Mouse (Mus musculus): ENCODE measurements around the gene Disp2. TPM values are rescaled to one million over a fixed set of nuclear protein-coding genes. Genes with fewer than 3 reads are reported as not detected.

The Disp2 gene
- polyA plus RNA-seq, 1 experiment from 2014 or later, result 17.8 TPM

GRCm38 (mm10) chr2:118792259-118792613, 12.7 kb downstream of the Disp2 start:
- Histone ChIP-seq H3K36me3 (peaks cover 8% of the 10 kb centered on the region; the same call in 1 of the 2 replicates), H3K27me3 (peaks cover 48% of the 10 kb centered on the region), H3K27ac (replicated peaks) (no peak overlapping the region), H3K4me3 (no peak overlapping the region), H3K4me2 (replicated peaks) (no peak overlapping the region), H3K9ac (replicated peaks) (no peak overlapping the region), H3K4me1 (peaks cover 8% of the 10 kb centered on the region), H3K9me3 (no peaks in the 10 kb centered on the region)
- WGBS, result 79% methylated on average over 4 of the region's 4 CpGs
- ATAC-seq (ENCODE audit: low FRiP score, low read depth), result no peak

- Histone ChIP-seq H3K9ac (replicated peaks) (no peak overlapping the region), H3K36me3 (peaks cover 8% of the 10 kb centered on the region; the same call in 1 of the 2 replicates), H3K9me3 (no peaks in the 10 kb centered on the region), H3K4me2 (replicated peaks) (no peak overlapping the region), H3K4me1 (peaks cover 8% of the 10 kb centered on the region), H3K4me3 (no peak overlapping the region), H3K27ac (replicated peaks) (no peak overlapping the region), H3K27me3 (peaks cover 36% of the 10 kb centered on the region)
- ATAC-seq (ENCODE audit: low FRiP score, low read depth), result no peak
- WGBS, result 82% methylated on average over 4 of the region's 4 CpGs
Observed at GRCm38 (mm10) chr2:118793636-118794035, 14.1 kb downstream of the Disp2 start.

GRCm38 (mm10) chr2:118802542-118803118, 23.1 kb downstream of the Disp2 start:
- Histone ChIP-seq H3K27ac (replicated peaks) (no peak overlapping the region), H3K36me3 (no peaks in the 10 kb centered on the region), H3K4me2 (replicated peaks) (no peak overlapping the region), H3K4me3 (no peak overlapping the region), H3K9ac (replicated peaks) (no peak overlapping the region), H3K4me1 (no peaks in the 10 kb centered on the region), H3K9me3 (no peaks in the 10 kb centered on the region), H3K27me3 (no peaks in the 10 kb centered on the region; the same call in 1 of the 2 replicates)
- no peak for ATAC-seq (ENCODE audit: low FRiP score, low read depth)
- 81% methylated on average over 4 of the region's 4 CpGs for WGBS

- Histone ChIP-seq H3K4me3 (no peak overlapping the region), H3K27ac (replicated peaks) (no peak overlapping the region), H3K27me3 (no peaks in the 10 kb centered on the region; the same call in 1 of the 2 replicates), H3K4me2 (replicated peaks) (no peak overlapping the region), H3K9me3 (no peaks in the 10 kb centered on the region), H3K9ac (replicated peaks) (no peak overlapping the region), H3K36me3 (no peaks in the 10 kb centered on the region), H3K4me1 (no peaks in the 10 kb centered on the region)
- no peak for ATAC-seq (ENCODE audit: low FRiP score, low read depth)
- WGBS, result 62% methylated on average over 2 of the region's 2 CpGs
Observed at GRCm38 (mm10) chr2:118804474-118804873, 25.0 kb downstream of the Disp2 start.

- ATAC-seq (ENCODE audit: low FRiP score, low read depth), result no peak
- Histone ChIP-seq H3K36me3 (no peaks in the 10 kb centered on the region), H3K4me1 (no peaks in the 10 kb centered on the region), H3K27me3 (no peaks in the 10 kb centered on the region; the same call in 1 of the 2 replicates), H3K9me3 (no peaks in the 10 kb centered on the region), H3K4me3 (no peak overlapping the region), H3K27ac (replicated peaks) (no peak overlapping the region), H3K4me2 (replicated peaks) (no peak overlapping the region), H3K9ac (replicated peaks) (no peak overlapping the region)
- 80% methylated on average over 3 of the region's 3 CpGs for WGBS
Observed at GRCm38 (mm10) chr2:118805137-118805536, 25.6 kb downstream of the Disp2 start.

- no peaks in the 10 kb centered on the region for H3K36me3 ChIP-seq
- H3K4me3 ChIP-seq, result no peak overlapping the region
- H3K4me2 ChIP-seq (replicated peaks), result no peak overlapping the region
- no peak overlapping the region for H3K27ac ChIP-seq (replicated peaks)
- no peaks in the 10 kb centered on the region; the same call in 1 of the 2 replicates for H3K27me3 ChIP-seq
- 54% methylated on average over 3 of the region's 3 CpGs for WGBS
- no peak for ATAC-seq (ENCODE audit: low FRiP score, low read depth)
- H3K9ac ChIP-seq (replicated peaks), result no peak overlapping the region
- no peaks in the 10 kb centered on the region for H3K9me3 ChIP-seq
- no peaks in the 10 kb centered on the region for H3K4me1 ChIP-seq
Observed at GRCm38 (mm10) chr2:118805756-118806155, 26.2 kb downstream of the Disp2 start.

- H3K9me3 ChIP-seq, result no peaks in the 10 kb centered on the region
- no peak overlapping the region for H3K4me2 ChIP-seq (replicated peaks)
- no peaks in the 10 kb centered on the region for H3K36me3 ChIP-seq
- ATAC-seq (ENCODE audit: low FRiP score, low read depth), result no peak
- H3K27me3 ChIP-seq, result no peaks in the 10 kb centered on the region; the same call in 1 of the 2 replicates
- no peak overlapping the region for H3K9ac ChIP-seq (replicated peaks)
- 69% methylated on average over 4 of the region's 4 CpGs for WGBS
- H3K4me3 ChIP-seq, result no peak overlapping the region
- H3K27ac ChIP-seq (replicated peaks), result no peak overlapping the region
- no peaks in the 10 kb centered on the region for H3K4me1 ChIP-seq
Observed at GRCm38 (mm10) chr2:118806860-118807259, 27.3 kb downstream of the Disp2 start.

GRCm38 (mm10) chr2:118810861-118811260, 31.3 kb downstream of the Disp2 start:
- Histone ChIP-seq H3K4me2 (replicated peaks) (no peak overlapping the region), H3K9ac (replicated peaks) (no peak overlapping the region), H3K9me3 (no peaks in the 10 kb centered on the region), H3K4me1 (peaks cover 20% of the 10 kb centered on the region), H3K27me3 (no peaks in the 10 kb centered on the region; the same call in 1 of the 2 replicates), H3K36me3 (no peaks in the 10 kb centered on the region), H3K27ac (replicated peaks) (no peak overlapping the region), H3K4me3 (no peak overlapping the region)
- no peak for ATAC-seq (ENCODE audit: low FRiP score, low read depth)
- WGBS, result 30% methylated on average over 2 of the region's 2 CpGs

- H3K4me2 ChIP-seq (replicated peaks), result no peak overlapping the region
- no peak overlapping the region for H3K4me3 ChIP-seq
- H3K9ac ChIP-seq (replicated peaks), result no peak overlapping the region
- H3K27ac ChIP-seq (replicated peaks), result no peak overlapping the region
- peaks cover 6% of the 10 kb centered on the region for H3K36me3 ChIP-seq
- peaks cover 22% of the 10 kb centered on the region for H3K4me1 ChIP-seq
- no peaks in the 10 kb centered on the region for H3K9me3 ChIP-seq
- WGBS, result 69% methylated on average over 1 of the region's 1 CpGs
- ATAC-seq (ENCODE audit: low FRiP score, low read depth), result no peak
- H3K27me3 ChIP-seq, result no peaks in the 10 kb centered on the region
Observed at GRCm38 (mm10) chr2:118812724-118813123, 33.2 kb downstream of the Disp2 start.

GRCm38 (mm10) chr2:118813981-118814836, 34.7 kb downstream of the Disp2 start, which contains the start of gene Knstrn:
TSS of gene Knstrn (plus strand) at chr2:118814003.
- H3K9ac ChIP-seq (replicated peaks), result peak within 1 kb of the TSS; percentile 59
- peaks cover 22% of the 10 kb centered on the region for H3K4me1 ChIP-seq
- H3K9me3 ChIP-seq, result no peaks in the 10 kb centered on the region
- peak within 1 kb of the TSS; percentile 81 for H3K4me2 ChIP-seq (replicated peaks)
- peak within 1 kb of the TSS; percentile 54; the same call in 1 of the 2 replicates for H3K27ac ChIP-seq (replicated peaks)
- peak; percentile 96 for ATAC-seq (ENCODE audit: low FRiP score, low read depth)
- 1% methylated on average over 49 of the region's 49 CpGs for WGBS
- H3K4me3 ChIP-seq, result peak within 1 kb of the TSS; percentile 63
- no peaks in the 10 kb centered on the region for H3K27me3 ChIP-seq
- H3K36me3 ChIP-seq, result peaks cover 20% of the 10 kb centered on the region

GRCm38 (mm10) chr2:118822800-118823199, 43.3 kb downstream of the Disp2 start:
- H3K36me3 ChIP-seq, result peaks cover 67% of the 10 kb centered on the region
- no peak overlapping the region for H3K9ac ChIP-seq (replicated peaks)
- WGBS, result 96% methylated on average over 5 of the region's 5 CpGs
- no peak overlapping the region for H3K4me2 ChIP-seq (replicated peaks)
- no peaks in the 10 kb centered on the region for H3K9me3 ChIP-seq
- no peak overlapping the region for H3K4me3 ChIP-seq
- no peaks in the 10 kb centered on the region for H3K4me1 ChIP-seq
- ATAC-seq (ENCODE audit: low FRiP score, low read depth), result no peak
- no peak overlapping the region for H3K27ac ChIP-seq (replicated peaks)
- no peaks in the 10 kb centered on the region for H3K27me3 ChIP-seq

GRCm38 (mm10) chr2:118824396-118824795, 44.9 kb downstream of the Disp2 start:
- H3K27ac ChIP-seq (replicated peaks), result no peak overlapping the region
- H3K4me2 ChIP-seq (replicated peaks), result no peak overlapping the region
- no peak overlapping the region for H3K9ac ChIP-seq (replicated peaks)
- H3K4me3 ChIP-seq, result no peak overlapping the region
- 98% methylated on average over 4 of the region's 4 CpGs for WGBS
- H3K27me3 ChIP-seq, result no peaks in the 10 kb centered on the region
- peaks cover 64% of the 10 kb centered on the region for H3K36me3 ChIP-seq
- ATAC-seq (ENCODE audit: low FRiP score, low read depth), result no peak
- no peaks in the 10 kb centered on the region for H3K4me1 ChIP-seq
- H3K9me3 ChIP-seq, result no peaks in the 10 kb centered on the region

Data from midbrain, embryonic 12.5 days (tissue).